Mouse (Mus musculus) intestine, postnatal 0 days (tissue): ENCODE data around the gene Cpa2. TPM values are rescaled to one million over a fixed set of nuclear protein-coding genes. Genes with fewer than 3 reads are reported as not detected.

Experiments used
- ATAC-seq: fragments of 200-750 bp; cut with Nextera tagmentation; 2 replicates; pipeline ENCODE4 v1.8.0; 2017; ENCODE audit warnings: mild to moderate bottlenecking, moderate TSS enrichment, moderate library complexity
- H3K27ac ChIP-seq: fragments of 300-500 bp; sonication (generic); 2 replicates; pipeline ENCODE4 v1.5.1; 2014; ENCODE audit warnings: mild to moderate bottlenecking, low read depth, low read length, moderate library complexity
- H3K27me3 ChIP-seq: fragments of 300-500 bp; sonication (generic); replicated peaks from 2 replicates; pipeline ENCODE4 v1.6.1; 2014; ENCODE audit warnings: low read length, mixed read lengths; ENCODE audit not compliant: control insufficient read depth, insufficient read depth
- H3K36me3 ChIP-seq: fragments of 300-500 bp; sonication (generic); 2 replicates; pipeline ENCODE4 v1.6.1; 2014; ENCODE audit warnings: mild to moderate bottlenecking, moderate library complexity; ENCODE audit not compliant: control insufficient read depth, insufficient read depth
- H3K4me1 ChIP-seq: fragments of 300-500 bp; sonication (generic); replicated peaks from 2 replicates; pipeline ENCODE4 v1.6.1; 2014; ENCODE audit warnings: antibody characterized with exemption, low read length, mixed read lengths; ENCODE audit not compliant: control insufficient read depth, insufficient read depth
- H3K4me2 ChIP-seq: fragments of 300-500 bp; sonication (generic); replicated peaks from 2 replicates; pipeline ENCODE4 v1.6.1; 2014; ENCODE audit warnings: low read depth, mild to moderate bottlenecking, moderate library complexity
- H3K4me3 ChIP-seq: fragments of 300-500 bp; sonication (generic); 2 replicates; pipeline ENCODE4 v1.5.1; 2014; ENCODE audit warnings: low read depth, low read length
- H3K9ac ChIP-seq: fragments of 300-500 bp; sonication (generic); 2 replicates; pipeline ENCODE4 v1.6.1; 2014; ENCODE audit warnings: mild to moderate bottlenecking, low read depth, low read length
- H3K9me3 ChIP-seq: fragments of 300-500 bp; sonication (generic); 2 replicates; pipeline ENCODE4 v1.6.1; 2016; ENCODE audit warnings: mixed run types; ENCODE audit not compliant: control insufficient read depth
- CTCF ChIP-seq: sonication (generic); IDR thresholded peaks from 2 replicates; pipeline ENCODE4 v1.5.1; 2016; ENCODE audit warnings: low read depth, mild to moderate bottlenecking, control low read depth, antibody characterized with exemption, moderate library complexity
- WGBS: fragments of 180-500 bp; shearing (Covaris S2); extraction: QIAGEN DNeasy Blood & Tissue Kit; methylation state at CpG from one replicate; pipeline ENCODE4 v1.1.7; 2014; 5-methylcytosine and 5-hydroxymethylcytosine counted together
- polyA plus RNA-seq: library from polyadenylated mRNA; unstranded; fragments of >200 nt; fragmentation: Nextera tagmentation; extraction: Ambion mirVana; gene quantifications from 2 replicates; pipeline ENCODE4 v1.2.1, GENCODE M21; 2015

The Cpa2 gene
- polyA plus RNA-seq, result 2.9 and 3.3 TPM in 2 replicates

DNA sequence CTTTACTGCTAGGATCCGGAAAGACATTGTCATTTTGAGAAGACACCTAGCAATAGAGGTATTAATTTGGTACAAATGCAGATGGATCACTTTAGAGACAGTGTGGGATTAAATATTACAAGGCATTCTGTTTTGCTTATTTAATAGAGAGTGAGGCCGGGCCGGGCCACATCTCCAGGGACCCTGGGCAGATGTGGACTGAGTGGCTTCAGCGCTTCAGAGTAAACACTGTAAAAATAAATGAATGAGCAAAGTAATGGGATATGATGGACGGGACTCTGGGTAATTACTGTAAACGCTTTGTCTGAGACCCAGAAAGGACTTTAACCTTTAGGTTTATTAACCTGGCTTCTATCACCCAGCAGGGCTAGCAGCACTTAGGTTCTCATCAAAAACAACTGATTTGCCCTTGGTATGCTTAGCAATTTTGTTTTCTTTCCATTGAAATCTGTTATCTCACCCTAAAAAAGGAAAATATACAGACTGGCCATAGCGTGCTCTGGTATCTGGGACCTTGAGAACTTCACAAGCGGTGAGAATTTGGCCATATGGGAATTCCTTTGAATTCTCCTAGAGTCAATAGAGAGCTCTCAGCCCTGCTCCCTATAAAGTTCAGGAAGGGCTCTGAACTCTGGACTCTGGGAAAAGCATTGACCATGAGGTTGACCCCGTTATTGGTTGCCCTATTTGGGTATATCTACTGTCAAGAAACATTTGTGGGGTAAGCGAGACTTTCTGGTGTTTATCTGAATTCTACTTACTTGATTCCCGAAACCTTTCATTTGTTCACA, at the start of gene Cpa2:
TSS of gene Cpa2 (plus strand) at position 574 of the 791 bp plus-strand sequence.
- 44% methylated on average over 11 of the region's 11 CpGs for WGBS
- Histone ChIP-seq H3K4me3 (no peak within 1 kb of the TSS), H3K27ac (no peak within 1 kb of the TSS), H3K4me2 (no peak within 1 kb of the TSS), H3K4me1 (no peaks in the 10 kb centered on the region; the same call in 1 of the 2 replicates), H3K27me3 (no peaks in the 10 kb centered on the region), H3K9me3 (no peaks in the 10 kb centered on the region), H3K36me3 (no peaks in the 10 kb centered on the region), H3K9ac (no peak within 1 kb of the TSS)
- 0 out of 2 replicates have a peak, but pooled peaks have one; percentile 13 for ATAC-seq
- no peak for TF ChIP-seq CTCF

DNA sequence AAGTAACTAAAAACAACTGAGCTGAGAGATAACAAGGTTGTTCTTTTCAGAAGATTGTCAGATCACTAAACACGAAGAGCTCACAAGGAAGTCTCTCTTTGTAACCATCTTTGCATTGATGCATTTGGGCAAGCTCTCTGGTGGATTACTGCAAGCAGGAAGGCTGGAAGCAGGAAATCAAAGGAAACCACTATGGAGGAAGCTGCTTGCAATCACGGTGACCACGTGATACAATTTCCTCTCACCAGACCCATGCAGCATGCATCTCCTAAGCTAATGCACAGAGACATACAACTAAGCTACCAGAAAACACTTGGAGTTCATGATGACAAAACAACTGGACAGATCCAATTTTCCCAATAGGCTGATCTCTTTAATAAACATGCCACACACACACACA, 42.3 kb upstream of the Cpa2 start:
- no peak for ATAC-seq
- 67% methylated on average over 3 of the region's 3 CpGs for WGBS
- no peak overlapping the region for H3K4me3 ChIP-seq
- TF ChIP-seq CTCF, result no peak
- peaks cover 39% of the 10 kb centered on the region for H3K36me3 ChIP-seq
- no peak overlapping the region for H3K4me2 ChIP-seq
- H3K27ac ChIP-seq, result no peak overlapping the region
- H3K9ac ChIP-seq, result no peak overlapping the region
- no peaks in the 10 kb centered on the region for H3K27me3 ChIP-seq
- H3K4me1 ChIP-seq, result no peaks in the 10 kb centered on the region
- no peaks in the 10 kb centered on the region for H3K9me3 ChIP-seq

DNA sequence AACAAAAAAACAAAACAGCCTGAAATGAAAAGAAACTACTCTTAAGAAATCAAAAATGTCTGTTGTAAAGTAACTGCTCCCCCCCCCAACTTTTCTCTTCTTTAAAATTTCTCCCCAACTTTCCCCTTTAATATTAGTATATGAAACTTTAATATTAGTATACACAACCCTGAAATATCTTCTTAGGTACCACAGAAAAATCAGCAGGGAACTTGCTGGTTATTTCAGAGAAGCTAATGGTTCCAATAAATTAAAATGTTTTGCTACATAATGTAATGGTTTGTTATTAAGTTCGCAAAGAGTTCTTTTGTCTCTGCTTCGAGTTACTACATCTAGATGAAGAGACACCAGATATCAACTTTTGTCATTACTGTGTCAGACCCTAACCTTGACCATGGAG, 32.6 kb upstream of the Cpa2 start:
- 5% methylated on average over 2 of the region's 2 CpGs for WGBS
- Histone ChIP-seq H3K36me3 (peaks cover 14% of the 10 kb centered on the region), H3K27ac (peak overlapping the region; percentile 74; the same call in 1 of the 2 replicates), H3K9me3 (no peaks in the 10 kb centered on the region), H3K4me2 (peak overlapping the region; percentile 62), H3K27me3 (no peaks in the 10 kb centered on the region), H3K4me1 (peaks cover 6% of the 10 kb centered on the region; the same call in 1 of the 2 replicates), H3K9ac (peak overlapping the region; percentile 56), H3K4me3 (peak overlapping the region; percentile 52)
- TF ChIP-seq CTCF, result no peak
- no peak for ATAC-seq

DNA sequence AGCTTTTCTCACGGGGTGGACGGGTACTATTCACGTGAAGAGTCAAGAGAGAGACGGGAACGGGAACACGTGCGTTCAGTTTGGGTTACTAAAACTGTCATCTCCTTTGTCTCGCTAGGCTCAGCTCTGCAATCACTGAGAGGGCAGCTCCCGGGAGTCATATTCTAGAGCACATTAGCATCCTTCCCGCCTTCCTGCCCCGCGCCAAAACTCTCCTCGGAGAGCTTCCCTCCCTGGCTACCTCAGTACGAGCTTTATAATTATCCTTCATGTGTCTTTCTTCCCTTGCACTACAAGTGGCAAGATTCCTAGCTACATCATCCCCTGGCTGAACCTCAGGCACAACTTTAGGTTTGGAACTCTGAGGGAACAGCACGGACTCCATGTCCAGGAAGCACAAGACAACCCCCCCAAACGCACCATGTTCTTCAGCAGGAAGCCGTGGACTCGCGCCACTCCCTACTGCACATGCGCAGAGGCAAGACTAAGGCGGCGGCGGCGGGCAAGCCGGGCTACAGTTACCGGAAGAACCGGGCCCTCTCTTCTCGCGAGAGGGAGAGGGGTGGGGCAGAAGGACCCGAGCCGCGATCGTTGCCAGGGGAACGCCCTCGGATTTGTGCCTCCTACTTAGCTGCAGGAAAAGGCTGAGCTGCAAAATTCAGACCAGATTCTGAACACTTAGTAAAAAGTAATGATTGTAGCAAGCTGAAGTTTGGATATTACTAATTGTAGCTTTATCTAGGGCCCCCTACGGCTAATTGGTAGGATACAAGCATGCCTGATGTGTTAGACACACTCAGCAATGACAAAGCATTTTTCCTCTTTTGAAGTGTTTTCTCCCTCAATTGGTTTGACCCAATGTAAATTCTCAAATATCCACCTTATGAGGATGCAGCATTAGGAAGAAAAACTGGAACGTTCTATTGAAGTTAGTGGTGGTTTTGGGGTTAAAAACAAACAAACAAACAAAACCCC, 31.8 kb upstream of the Cpa2 start, which contains the start of the genes Tmem209 and Ssmem1:
TSS of gene Tmem209 (minus strand) at position 519 of the 975 bp plus-strand sequence.
TSS of gene Ssmem1 (plus strand) at position 585 of the 975 bp plus-strand sequence.
- under 1% methylated on average over 37 of the region's 37 CpGs for WGBS
- H3K9ac ChIP-seq, result peak within 1 kb of the TSS; percentile 56
- peak; percentile 99 for ATAC-seq

DNA sequence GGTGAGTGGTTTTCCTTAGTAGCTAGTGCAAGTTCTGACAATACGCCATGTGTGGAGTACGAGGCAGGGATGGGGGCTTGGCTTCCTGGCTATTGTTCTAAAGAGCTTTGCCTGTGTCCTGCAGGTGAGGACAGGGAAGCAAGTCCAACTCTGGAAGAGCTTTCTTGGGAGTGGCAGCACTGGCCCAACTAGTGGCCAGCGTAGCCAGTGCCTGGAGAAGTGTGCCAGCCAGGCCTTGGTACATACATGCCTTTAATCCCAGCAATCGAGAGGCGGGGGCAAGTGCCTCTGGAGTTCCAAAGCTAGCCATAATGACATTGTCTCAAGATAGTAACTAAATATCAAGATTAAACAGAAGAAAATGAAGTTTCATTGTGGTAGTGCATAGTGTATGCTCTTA, 31.1 kb upstream of the Cpa2 start:
- Histone ChIP-seq H3K27ac (no peak overlapping the region), H3K36me3 (peaks cover 6% of the 10 kb centered on the region), H3K4me2 (peak overlapping the region; percentile 62; the same call in 1 of the 2 replicates), H3K27me3 (no peaks in the 10 kb centered on the region), H3K4me3 (no peak overlapping the region), H3K9ac (no peak overlapping the region; the same call in 1 of the 2 replicates), H3K4me1 (peaks cover 6% of the 10 kb centered on the region; the same call in 1 of the 2 replicates), H3K9me3 (no peaks in the 10 kb centered on the region)
- TF ChIP-seq CTCF, result no peak
- ATAC-seq, result no peak
- WGBS, result 69% methylated on average over 5 of the region's 5 CpGs

More for the DNA sequence above, 31.8 kb upstream of the Cpa2 start, which contains the start of the genes Tmem209 and Ssmem1:
- Histone ChIP-seq H3K27me3 (no peaks in the 10 kb centered on the region), H3K27ac (peak within 1 kb of the TSS; percentile 74), H3K4me2 (peak within 1 kb of the TSS; percentile 62), H3K4me3 (peak within 1 kb of the TSS; percentile 52), H3K9me3 (no peaks in the 10 kb centered on the region), H3K4me1 (peaks cover 6% of the 10 kb centered on the region; the same call in 1 of the 2 replicates), H3K36me3 (peaks cover 9% of the 10 kb centered on the region)
- TF ChIP-seq CTCF, result no peak

DNA sequence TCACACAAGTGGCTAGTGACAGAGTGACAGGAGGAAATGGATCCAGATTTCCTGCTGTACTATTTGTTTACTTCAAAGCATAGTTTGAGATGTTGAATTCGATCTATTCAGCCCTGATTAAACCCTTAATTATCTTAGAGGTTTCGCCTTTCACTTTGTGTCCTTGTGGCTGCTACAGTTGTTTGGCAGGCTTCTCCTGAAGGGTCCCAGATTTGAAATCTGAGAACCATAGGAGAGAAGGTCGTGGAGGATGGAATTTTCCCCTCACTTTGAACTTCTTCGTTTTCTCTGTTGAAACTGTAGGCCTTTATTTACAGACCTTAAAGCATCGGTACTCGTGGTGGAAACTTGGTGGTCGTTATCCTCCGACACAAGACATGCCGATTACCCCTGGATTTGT, 27.1 kb upstream of the Cpa2 start:
- TF ChIP-seq CTCF, result no peak
- ATAC-seq, result no peak
- Histone ChIP-seq H3K9ac (no peak overlapping the region), H3K36me3 (no peaks in the 10 kb centered on the region), H3K27ac (no peak overlapping the region), H3K4me3 (no peak overlapping the region), H3K4me2 (no peak overlapping the region), H3K9me3 (no peaks in the 10 kb centered on the region), H3K4me1 (peaks cover 6% of the 10 kb centered on the region; the same call in 1 of the 2 replicates), H3K27me3 (no peaks in the 10 kb centered on the region)
- WGBS, result 33% methylated on average over 9 of the region's 9 CpGs
